Mouse (Mus musculus) limb, embryonic 11.5 days (tissue): Measurements from ENCODE around the gene Scn2a. TPM values are rescaled to one million over a fixed set of nuclear protein-coding genes. Genes with fewer than 3 reads are reported as not detected.

Experiments
- ATAC-seq: fragments of 200-750 bp; cut with Nextera tagmentation; 2 replicates; pipeline ENCODE4 v1.8.0; 2017; ENCODE audit warnings: low read depth; ENCODE audit not compliant: insufficient number of reproducible peaks, low FRiP score, low TSS enrichment
- DNase-seq: peaks from one replicate; pipeline ENCODE4 v3.0.0-alpha.2; 2015; ENCODE audit warnings: low spot score
- H3K27ac ChIP-seq: fragments of 300-500 bp; sonication (generic); replicated peaks from 2 replicates; pipeline ENCODE4 v1.5.1; 2014; ENCODE audit warnings: low read depth, mild to moderate bottlenecking, low read length
- H3K27me3 ChIP-seq: fragments of 300-500 bp; sonication (generic); 2 replicates; pipeline ENCODE4 v1.6.1; 2014; ENCODE audit warnings: mild to moderate bottlenecking, low read length, mixed read lengths; ENCODE audit not compliant: control insufficient read depth, insufficient read depth
- H3K36me3 ChIP-seq: fragments of 300-500 bp; sonication (generic); 2 replicates; pipeline ENCODE4 v1.6.1; 2014; ENCODE audit warnings: mild to moderate bottlenecking, low read length, moderate library complexity, mixed read lengths; ENCODE audit not compliant: control insufficient read depth, insufficient read depth
- H3K4me1 ChIP-seq: fragments of 300-500 bp; sonication (generic); 2 replicates; pipeline ENCODE4 v1.6.1; 2014; ENCODE audit warnings: low read length, mixed read lengths; ENCODE audit not compliant: control insufficient read depth, insufficient read depth
- H3K4me2 ChIP-seq: fragments of 300-500 bp; sonication (generic); 2 replicates; pipeline ENCODE4 v1.6.1; 2014; ENCODE audit warnings: low read depth, mild to moderate bottlenecking, moderate library complexity; ENCODE audit not compliant: severe bottlenecking
- H3K4me3 ChIP-seq: fragments of 300-500 bp; sonication (generic); 2 replicates; pipeline ENCODE4 v1.5.1; 2014; ENCODE audit warnings: low read depth, low read length
- H3K9ac ChIP-seq: fragments of 300-500 bp; sonication (generic); 2 replicates; pipeline ENCODE4 v1.6.1; 2014; ENCODE audit warnings: mild to moderate bottlenecking, low read length
- H3K9me3 ChIP-seq: fragments of 300-500 bp; sonication (generic); 2 replicates; pipeline ENCODE4 v1.6.1; 2016; ENCODE audit warnings: low read length; ENCODE audit not compliant: control insufficient read depth
- WGBS: fragments of 180-500 bp; shearing (Covaris S2); extraction: QIAGEN DNeasy Blood & Tissue Kit; methylation state at CpG from one replicate; pipeline ENCODE4 v1.1.7; 2014; 5-methylcytosine and 5-hydroxymethylcytosine counted together
- polyA plus RNA-seq: library from polyadenylated mRNA; unstranded; fragments of >200 nt; fragmentation: Nextera tagmentation; extraction: Ambion mirVana; gene quantifications from 2 replicates; pipeline ENCODE4 v1.2.1, GENCODE M21; 2014

Scn2a gene
- polyA plus RNA-seq: 2.9 and 3.3 TPM in 2 replicates

- DNase-seq (peak; percentile 37), ATAC-seq (no peak)
- H3K27me3 ChIP-seq: no peaks in the 10 kb centered on the region
- H3K4me1 ChIP-seq: no peaks in the 10 kb centered on the region
- H3K27ac ChIP-seq: no peak within 1 kb of the TSS
- no peak within 1 kb of the TSS for H3K9ac ChIP-seq
- H3K9me3 ChIP-seq: no peaks in the 10 kb centered on the region
- H3K4me2 ChIP-seq: no peak within 1 kb of the TSS
- H3K36me3 ChIP-seq: no peaks in the 10 kb centered on the region
- H3K4me3 ChIP-seq: no peak within 1 kb of the TSS
- 53% methylated on average over 9 of the region's 9 CpGs for WGBS
These were observed at the start of gene Scn2a for GRCm38 (mm10) chr2:65620556-65621166. Gene Scn2a, plus strand, starts transcription at chr2:65620771.

GRCm38 (mm10) chr2:65587679-65588078 is 32.9 kb upstream of the Scn2a start:
- DNase-seq: no peak
- H3K4me3 ChIP-seq: no peak overlapping the region
- no peaks in the 10 kb centered on the region for H3K36me3 ChIP-seq
- H3K27me3 ChIP-seq: no peaks in the 10 kb centered on the region
- no peak overlapping the region for H3K4me2 ChIP-seq
- 80% methylated on average over 5 of the region's 5 CpGs for WGBS
- ATAC-seq: no peak
- H3K9ac ChIP-seq: no peak overlapping the region
- H3K27ac ChIP-seq: no peak overlapping the region
- no peaks in the 10 kb centered on the region for H3K4me1 ChIP-seq
- no peaks in the 10 kb centered on the region for H3K9me3 ChIP-seq

- Histone ChIP-seq H3K9me3 (no peaks in the 10 kb centered on the region), H3K4me2 (no peak overlapping the region), H3K36me3 (no peaks in the 10 kb centered on the region), H3K27ac (no peak overlapping the region), H3K27me3 (no peaks in the 10 kb centered on the region), H3K4me1 (no peaks in the 10 kb centered on the region), H3K4me3 (no peak overlapping the region), H3K9ac (no peak overlapping the region)
- DNase-seq (no peak), ATAC-seq (no peak)
These were observed 12.8 kb upstream of the Scn2a start for GRCm38 (mm10) chr2:65607813-65608212.

GRCm38 (mm10) chr2:65611887-65612286 is 8.7 kb upstream of the Scn2a start:
- no peak overlapping the region for H3K27ac ChIP-seq

GRCm38 (mm10) chr2:65619781-65620180 is 790 bp upstream of the Scn2a start:
- DNase-seq (peak; percentile 86), ATAC-seq (no peak)
- no peak overlapping the region for H3K4me3 ChIP-seq
- H3K36me3 ChIP-seq: no peaks in the 10 kb centered on the region
- no peak overlapping the region for H3K27ac ChIP-seq
- WGBS: 19% methylated on average over 5 of the region's 5 CpGs
- H3K27me3 ChIP-seq: no peaks in the 10 kb centered on the region
- H3K4me1 ChIP-seq: no peaks in the 10 kb centered on the region
- H3K9me3 ChIP-seq: no peaks in the 10 kb centered on the region
- no peak overlapping the region for H3K4me2 ChIP-seq
- no peak overlapping the region for H3K9ac ChIP-seq

More at GRCm38 (mm10) chr2:65611887-65612286, 8.7 kb upstream of the Scn2a start:
- H3K4me3 ChIP-seq: no peak overlapping the region
- no peaks in the 10 kb centered on the region for H3K4me1 ChIP-seq
- no peak overlapping the region for H3K9ac ChIP-seq
- no peak for DNase-seq
- no peaks in the 10 kb centered on the region for H3K9me3 ChIP-seq
- no peak for ATAC-seq
- H3K4me2 ChIP-seq: no peak overlapping the region
- no peaks in the 10 kb centered on the region for H3K36me3 ChIP-seq
- 84% methylated on average over 4 of the region's 4 CpGs for WGBS
- no peaks in the 10 kb centered on the region for H3K27me3 ChIP-seq

- H3K27me3 ChIP-seq: no peaks in the 10 kb centered on the region
- no peaks in the 10 kb centered on the region for H3K4me1 ChIP-seq
- H3K9ac ChIP-seq: no peak overlapping the region
- ATAC-seq: no peak
- DNase-seq: no peak
- H3K27ac ChIP-seq: no peak overlapping the region
- H3K4me2 ChIP-seq: no peak overlapping the region
- no peak overlapping the region for H3K4me3 ChIP-seq
- H3K36me3 ChIP-seq: no peaks in the 10 kb centered on the region
- 72% methylated on average over 5 of the region's 5 CpGs for WGBS
- H3K9me3 ChIP-seq: no peaks in the 10 kb centered on the region
These were observed 683 bp downstream of the Scn2a start for GRCm38 (mm10) chr2:65621254-65621653.

- H3K4me3 ChIP-seq: no peak overlapping the region
- H3K27ac ChIP-seq: no peak overlapping the region
- H3K9ac ChIP-seq: no peak overlapping the region
- ATAC-seq (no peak), DNase-seq (no peak)
- 88% methylated on average over 5 of the region's 5 CpGs for WGBS
- H3K9me3 ChIP-seq: no peaks in the 10 kb centered on the region
- H3K36me3 ChIP-seq: no peaks in the 10 kb centered on the region
- H3K4me1 ChIP-seq: no peaks in the 10 kb centered on the region
- no peaks in the 10 kb centered on the region for H3K27me3 ChIP-seq
- H3K4me2 ChIP-seq: no peak overlapping the region
These were observed 1.3 kb downstream of the Scn2a start for GRCm38 (mm10) chr2:65621838-65622237.

- DNase-seq (no peak), ATAC-seq (no peak)
- 87% methylated on average over 7 of the region's 7 CpGs for WGBS
These were observed 32.1 kb downstream of the Scn2a start for GRCm38 (mm10) chr2:65652636-65653035.

GRCm38 (mm10) chr2:65657031-65657430 is 36.5 kb downstream of the Scn2a start:
- Histone ChIP-seq H3K36me3 (no peaks in the 10 kb centered on the region), H3K4me3 (no peak overlapping the region), H3K9me3 (no peaks in the 10 kb centered on the region), H3K27me3 (no peaks in the 10 kb centered on the region), H3K27ac (no peak overlapping the region), H3K4me1 (no peaks in the 10 kb centered on the region), H3K4me2 (no peak overlapping the region), H3K9ac (no peak overlapping the region)
- no peak for ATAC-seq
- no peak for DNase-seq
- WGBS: 76% methylated on average over 4 of the region's 4 CpGs

More at GRCm38 (mm10) chr2:65652636-65653035, 32.1 kb downstream of the Scn2a start:
- Histone ChIP-seq H3K4me3 (no peak overlapping the region), H3K27ac (no peak overlapping the region), H3K4me1 (no peaks in the 10 kb centered on the region), H3K27me3 (no peaks in the 10 kb centered on the region), H3K36me3 (no peaks in the 10 kb centered on the region), H3K4me2 (no peak overlapping the region), H3K9ac (no peak overlapping the region), H3K9me3 (no peaks in the 10 kb centered on the region)
